Mouse (Mus musculus) CH12.LX (cell line): Measurements from ENCODE around the gene Prkn. TPM values are rescaled to one million over a fixed set of nuclear protein-coding genes. Genes with fewer than 3 reads are reported as not detected.

ENCODE experiments used
- DNase-seq: peaks from one replicate; pipeline ENCODE4 v3.0.0-alpha.2; 2013; ENCODE audit errors: extremely low read depth
- H3K27ac ChIP-seq: 2 replicates; pipeline ENCODE4 v1.5.1; 2012; ENCODE audit warnings: low read depth, mild to moderate bottlenecking, control low read depth, moderate library complexity; ENCODE audit not compliant: insufficient read depth
- H3K27me3 ChIP-seq: replicated peaks from 2 replicates; pipeline ENCODE3; 2012; ENCODE audit warnings: inconsistent platforms
- H3K36me3 ChIP-seq, 2 experiments: replicated peaks in 1 of 2; 2 replicates each; pipeline versions ENCODE3 to v1.6.1; 2012; ENCODE audit warnings: inconsistent platforms in 1 of 2, low read length in 1 of 2, mild to moderate bottlenecking in 1 of 2, mixed read lengths in 1 of 2, moderate library complexity in 1 of 2; ENCODE audit not compliant: control insufficient read depth in 1 of 2, insufficient read depth in 1 of 2
- H3K4me1 ChIP-seq, 2 experiments: 2 replicates each; pipeline ENCODE4 v1.6.1; 2012; ENCODE audit warnings: inconsistent platforms in 1 of 2, moderate library complexity in 1 of 2; ENCODE audit not compliant: insufficient read depth in 2 of 2, control insufficient read depth in 1 of 2
- H3K4me2 ChIP-seq: 2 replicates; pipeline ENCODE4 v1.6.1; 2012; ENCODE audit warnings: low read depth, mild to moderate bottlenecking, control low read depth; ENCODE audit not compliant: poor library complexity, insufficient read depth, severe bottlenecking
- H3K4me3 ChIP-seq, 3 experiments: fragments of 150-350 bp in 1 of 3; sonication (generic) in 1 of 3; replicated peaks in 1 of 3; 2 replicates each; pipeline versions ENCODE3 to v1.5.1; 2011 to 2012; ENCODE audit warnings: low read depth in 2 of 3, low read length in 2 of 3, mild to moderate bottlenecking in 2 of 3, moderate library complexity in 2 of 3, control low read depth in 1 of 3, improper control_type of control experiment in 1 of 3, inconsistent platforms in 1 of 3, mixed read lengths in 1 of 3; ENCODE audit not compliant: poor library complexity in 1 of 3
- H3K79me2 ChIP-seq: replicated peaks from 2 replicates; pipeline ENCODE4 v1.6.1; 2012; ENCODE audit warnings: mild to moderate bottlenecking, moderate library complexity; ENCODE audit not compliant: control insufficient read depth, poor library complexity, insufficient read depth, severe bottlenecking; ENCODE audit errors: extremely low read depth
- H3K9ac ChIP-seq: 2 replicates; pipeline ENCODE4 v1.6.1; 2012; ENCODE audit warnings: low read depth, mild to moderate bottlenecking, control low read depth, moderate library complexity; ENCODE audit not compliant: insufficient read depth
- H3K9me3 ChIP-seq: replicated peaks from 2 replicates; pipeline ENCODE3; 2012; ENCODE audit warnings: low read length, inconsistent platforms, mixed read lengths
- BHLHE40 ChIP-seq: IDR thresholded peaks from 2 replicates; pipeline ENCODE4 v1.6.1; 2011; ENCODE audit warnings: mild to moderate bottlenecking, low read depth, low read length, improper control_type of control experiment
- CHD1 ChIP-seq: IDR thresholded peaks from 2 replicates; pipeline ENCODE4 v1.6.1; 2012; ENCODE audit warnings: low read depth, low read length, improper control_type of control experiment, inconsistent platforms
- CHD2 ChIP-seq: IDR thresholded peaks from 2 replicates; pipeline ENCODE4 v1.6.1; 2011; ENCODE audit warnings: low read length, improper control_type of control experiment
- CTCF ChIP-seq, 2 experiments: IDR thresholded peaks in 1 of 2; conservative IDR thresholded peaks in 1 of 2; 2 replicates each; pipeline ENCODE4 v1.5.1; 2011 to 2012; ENCODE audit warnings: low read depth in 2 of 2, low read length in 2 of 2, improper control_type of control experiment in 1 of 2, inconsistent platforms in 1 of 2, mild to moderate bottlenecking in 1 of 2, moderate library complexity in 1 of 2
- E2F4 ChIP-seq: IDR thresholded peaks from 2 replicates; pipeline ENCODE4 v1.6.1; 2011; ENCODE audit warnings: low read depth, low read length, improper control_type of control experiment; ENCODE audit not compliant: insufficient replicate concordance
- ELF1 ChIP-seq: IDR thresholded peaks from 2 replicates; pipeline ENCODE4 v1.6.1; 2014; ENCODE audit warnings: low read depth, mild to moderate bottlenecking, inconsistent platforms, low read length, improper control_type of control experiment
- EP300 ChIP-seq: IDR thresholded peaks from 2 replicates; pipeline ENCODE4 v1.6.1; 2011; ENCODE audit warnings: low read length, improper control_type of control experiment
- GABPA ChIP-seq: IDR thresholded peaks from 2 replicates; pipeline ENCODE4 v1.6.1; 2012; ENCODE audit warnings: low read depth, low read length, improper control_type of control experiment, inconsistent platforms; ENCODE audit not compliant: insufficient replicate concordance
- HCFC1 ChIP-seq: IDR thresholded peaks from 2 replicates; pipeline ENCODE4 v1.6.1; 2012; ENCODE audit warnings: low read depth, mild to moderate bottlenecking, inconsistent platforms, low read length, improper control_type of control experiment
- IRF4 ChIP-seq: IDR thresholded peaks from 2 replicates; pipeline ENCODE4 v1.6.1; 2014; ENCODE audit warnings: low read depth, mild to moderate bottlenecking, inconsistent platforms, low read length, improper control_type of control experiment
- JUND ChIP-seq: conservative IDR thresholded peaks from 2 replicates; pipeline ENCODE4 v1.6.1; 2011; ENCODE audit warnings: low read depth, low read length, improper control_type of control experiment
- KAT2A ChIP-seq: IDR thresholded peaks from 2 replicates; pipeline ENCODE4 v1.6.1; 2012; ENCODE audit warnings: low read length, improper control_type of control experiment, inconsistent platforms; ENCODE audit not compliant: insufficient replicate concordance
- MAFK ChIP-seq: IDR thresholded peaks from 2 replicates; pipeline ENCODE4 v1.6.1; 2011; ENCODE audit warnings: low read length, improper control_type of control experiment; ENCODE audit not compliant: insufficient replicate concordance
- MEF2A ChIP-seq: IDR thresholded peaks from 2 replicates; pipeline ENCODE4 v1.6.1; 2014; ENCODE audit warnings: low read depth, mild to moderate bottlenecking, inconsistent platforms, low read length, improper control_type of control experiment, borderline replicate concordance
- MXI1 ChIP-seq: IDR thresholded peaks from 2 replicates; pipeline ENCODE4 v1.6.1; 2011; ENCODE audit warnings: mild to moderate bottlenecking, low read depth, low read length, improper control_type of control experiment
- NRF1 ChIP-seq: IDR thresholded peaks from 2 replicates; pipeline ENCODE4 v1.6.1; 2014; ENCODE audit warnings: low read depth, mild to moderate bottlenecking, inconsistent platforms, low read length, improper control_type of control experiment, moderate library complexity
- PAX5 ChIP-seq: IDR thresholded peaks from 2 replicates; pipeline ENCODE4 v1.6.1; 2012; ENCODE audit warnings: low read length, inconsistent platforms, mixed read lengths
- POLR2A ChIP-seq: IDR thresholded peaks from 2 replicates; pipeline ENCODE4 v1.6.1; 2011; ENCODE audit warnings: low read depth, mild to moderate bottlenecking, improper control_type of control experiment, low read length
- RAD21 ChIP-seq: IDR thresholded peaks from 2 replicates; pipeline ENCODE4 v1.6.1; 2011; ENCODE audit warnings: low read depth, mild to moderate bottlenecking, low read length, improper control_type of control experiment, moderate library complexity
- RCOR1 ChIP-seq: conservative IDR thresholded peaks from 2 replicates; pipeline ENCODE4 v1.6.1; 2012; ENCODE audit warnings: low read depth, mild to moderate bottlenecking, inconsistent platforms, low read length, improper control_type of control experiment
- SIN3A ChIP-seq: IDR thresholded peaks from 2 replicates; pipeline ENCODE4 v1.6.1; 2012; ENCODE audit warnings: low read length, improper control_type of control experiment, inconsistent platforms
- SMC3 ChIP-seq: IDR thresholded peaks from 2 replicates; pipeline ENCODE4 v1.6.1; 2011; ENCODE audit warnings: low read depth, low read length, improper control_type of control experiment
- TBP ChIP-seq: conservative IDR thresholded peaks from 2 replicates; pipeline ENCODE4 v1.6.1; 2011; ENCODE audit warnings: low read depth, low read length, improper control_type of control experiment
- TCF12 ChIP-seq: IDR thresholded peaks from 2 replicates; pipeline ENCODE4 v1.6.1; 2014; ENCODE audit warnings: low read depth, mild to moderate bottlenecking, inconsistent platforms, low read length, improper control_type of control experiment
- UBTF ChIP-seq: IDR thresholded peaks from 2 replicates; pipeline ENCODE4 v1.6.1; 2012; ENCODE audit warnings: low read depth, mild to moderate bottlenecking, inconsistent platforms, low read length, improper control_type of control experiment, moderate library complexity
- ZC3H11A ChIP-seq: IDR thresholded peaks from 2 replicates; pipeline ENCODE4 v1.6.1; 2012; ENCODE audit warnings: low read depth, mild to moderate bottlenecking, inconsistent platforms, low read length, improper control_type of control experiment
- ZKSCAN1 ChIP-seq: IDR thresholded peaks from 2 replicates; pipeline ENCODE4 v1.6.1; 2012; ENCODE audit warnings: low read depth, inconsistent platforms, low read length, improper control_type of control experiment, borderline replicate concordance
- ZMIZ1 ChIP-seq: IDR thresholded peaks from 2 replicates; pipeline ENCODE4 v1.6.1; 2012; ENCODE audit warnings: low read depth, mild to moderate bottlenecking, inconsistent platforms, low read length, improper control_type of control experiment
- ZNF384 ChIP-seq: IDR thresholded peaks from 2 replicates; pipeline ENCODE4 v1.6.1; 2012; ENCODE audit warnings: low read depth, low read length, improper control_type of control experiment, inconsistent platforms
- dilution Hi-C: fragments of 300-500 bp; cut with MboI; formaldehyde crosslinking; loops from 2 replicates; pipeline ENCODE4 v1.14.3; 2020; ENCODE audit warnings: low sequenced_read_pairs; ENCODE audit not compliant: extremely low pct_unique_long_range_greater_than_20kb, extremely low pct_ligation_motif_present
- in situ Hi-C: fragments of 300-500 bp; cut with MboI; formaldehyde crosslinking; loops from 3 replicates; pipeline ENCODE4 v1.14.3; 2019; ENCODE audit warnings: low sequenced_read_pairs, low pct_ligation_motif_present, low pct_unique_long_range_greater_than_20kb, mixed read lengths
- polyA plus RNA-seq: library from polyadenylated mRNA; unstranded; fragments of >175 nt; gene quantifications from 2 replicates; pipeline ENCODE4 v1.2.1, GENCODE M21; 2012; ENCODE audit warnings: low read depth; ENCODE audit not compliant: insufficient read length
- total RNA-seq, 2 experiments: library from RNA; depleted of rRNA; stranded (reverse); fragments of 300-350 nt in 1 of 2; fragments of >200 nt in 1 of 2; gene quantifications; 2 replicates each; pipeline ENCODE4 v1.2.3; 2012 to 2014

The Prkn gene
- total and polyA plus RNA-seq, 3 experiments, result 0.08 TPM; not detected in 2

DNA sequence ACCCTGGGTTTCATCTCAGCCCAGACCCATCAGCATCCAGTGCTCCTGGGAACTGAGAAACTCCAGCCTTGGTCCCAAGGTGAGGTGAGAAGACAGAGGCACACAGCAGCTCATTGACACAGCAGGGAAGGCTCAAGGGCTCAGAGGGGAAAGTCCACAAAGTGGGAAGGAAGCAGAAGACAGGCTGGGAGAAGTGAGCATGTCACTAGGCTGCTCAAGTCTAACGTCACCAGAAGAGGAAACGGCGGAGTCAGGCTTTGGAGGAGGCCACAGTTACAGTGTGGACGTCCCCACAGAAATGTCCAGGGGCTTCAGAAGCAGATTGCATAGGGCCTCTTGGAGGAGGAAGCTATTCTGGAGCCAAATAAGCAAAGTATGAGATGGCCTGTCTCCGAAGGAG is 1189.2 kb downstream of the Prkn start:
- Histone ChIP-seq H3K4me2 (no peak overlapping the region), H3K4me3 (no peak overlapping the region), H3K27me3 (no peaks in the 10 kb centered on the region), H3K9me3 (no peaks in the 10 kb centered on the region), H3K79me2 (no peaks in the 10 kb centered on the region), H3K27ac (no peak overlapping the region), H3K4me1 (peaks cover 12 to 37% of the 10 kb centered on the region in 2 experiments), H3K36me3 (peaks cover 0 to 2% of the 10 kb centered on the region in 2 experiments), H3K9ac (no peak overlapping the region)
- in situ Hi-C loops (no loop called here), dilution Hi-C loops (no loop called here)
- no peak for DNase-seq
- no peak for TF ChIP-seq ZKSCAN1
- no peak for TF ChIP-seq MAFK
- TF ChIP-seq E2F4, result no peak
- no peak for TF ChIP-seq JUND
- TF ChIP-seq ELF1, result no peak
- TF ChIP-seq UBTF, result no peak
- no peak for TF ChIP-seq MXI1
- no peak for TF ChIP-seq TCF12
- no peak for TF ChIP-seq NRF1
- no peak for TF ChIP-seq PAX5
- TF ChIP-seq RCOR1, result no peak
- TF ChIP-seq ZC3H11A, result no peak
- no peak for TF ChIP-seq CHD2
- TF ChIP-seq IRF4, result no peak
- TF ChIP-seq GABPA, result no peak
- no peak for TF ChIP-seq EP300
- no peak for TF ChIP-seq HCFC1
- no peak for TF ChIP-seq BHLHE40
- TF ChIP-seq SMC3, result no peak

DNA sequence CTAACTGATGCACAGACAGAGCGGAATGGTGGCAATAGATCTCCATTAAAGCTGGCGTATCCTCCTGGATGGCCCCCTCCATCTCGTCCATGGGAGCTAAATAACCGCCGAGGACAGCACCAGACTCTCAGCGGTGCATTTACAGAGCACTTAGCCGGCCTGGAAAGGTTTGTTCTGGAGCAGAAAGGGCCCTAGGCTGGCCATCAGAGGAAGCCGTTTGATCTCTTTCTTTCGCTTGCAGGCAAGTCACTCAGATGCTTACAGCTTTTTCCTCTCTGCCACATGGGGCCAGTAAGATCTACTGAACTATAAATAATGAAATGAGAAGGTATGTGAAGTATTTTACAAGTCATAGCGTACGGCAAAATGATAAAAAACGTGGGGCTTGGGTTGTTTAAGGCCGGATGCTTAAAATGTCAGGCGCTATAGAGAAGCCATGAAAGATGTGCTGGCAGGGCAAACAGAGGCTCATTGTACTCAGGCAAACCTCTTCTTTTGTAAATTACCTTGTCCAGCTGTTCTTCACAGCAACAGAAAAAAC is 1189.8 kb downstream of the Prkn start:
- Histone ChIP-seq H3K9me3 (no peaks in the 10 kb centered on the region), H3K27me3 (no peaks in the 10 kb centered on the region), H3K27ac (no peak overlapping the region), H3K4me3 (no peak overlapping the region), H3K4me2 (peak overlapping the region; percentile 94; the same call in 1 of the 2 replicates), H3K4me1 (peaks cover 12 to 37% of the 10 kb centered on the region in 2 experiments), H3K36me3 (peaks cover 0 to 2% of the 10 kb centered on the region in 2 experiments), H3K9ac (no peak overlapping the region), H3K79me2 (no peaks in the 10 kb centered on the region)
- no peak for TF ChIP-seq E2F4
- TF ChIP-seq RAD21, result no peak
- TF ChIP-seq MAFK, result no peak
- TF ChIP-seq POLR2A, result no peak
- TF ChIP-seq ZNF384, result no peak
- no peak for TF ChIP-seq TBP
- TF ChIP-seq EP300, result no peak
- TF ChIP-seq SIN3A, result no peak
- no peak for TF ChIP-seq CHD1
- no peak for TF ChIP-seq GABPA
- no peak for TF ChIP-seq BHLHE40
- no peak for TF ChIP-seq MEF2A
- TF ChIP-seq KAT2A, result no peak
- TF ChIP-seq CHD2, result no peak
- TF ChIP-seq JUND, result no peak
- no peak for TF ChIP-seq IRF4
- TF ChIP-seq ZMIZ1, result no peak
- TF ChIP-seq CTCF (conservative IDR thresholded peaks at IDR 0.05 in 1 of 2, IDR thresholded peaks at IDR 0.05 in 1 of 2; ENCODE audit: low read depth in 2 of 2, low read length in 2 of 2), result no peak
- DNase-seq, result no peak
- dilution Hi-C loops (no loop called here), in situ Hi-C loops (loop anchor here (10.0 kb wide), 1 partner anchor 335 kb away; no protein-coding TSS in a partner anchor)
